ENCODE assay signal across 23 mouse cellular contexts in the genomic region with DNA sequence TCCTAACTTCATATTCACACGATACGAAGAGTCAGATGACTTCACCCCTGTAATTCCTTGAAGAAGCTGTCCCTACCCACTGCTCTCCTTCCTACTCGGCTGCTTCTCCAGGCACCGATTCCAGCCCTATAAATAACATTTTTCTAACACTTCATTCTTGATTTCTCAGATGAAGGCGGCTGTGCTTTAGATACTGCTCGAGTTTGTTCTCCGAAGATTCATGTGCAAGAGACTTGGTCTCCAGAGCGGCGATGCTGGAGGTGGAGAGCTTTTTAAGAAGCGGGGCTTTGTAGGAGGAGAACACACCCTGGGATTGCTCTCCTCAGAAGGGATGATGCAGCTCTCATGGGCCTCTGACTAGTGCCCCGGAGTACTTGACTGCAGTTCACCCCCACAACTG. TPM values are rescaled to one million over a fixed set of nuclear protein-coding genes. Genes with fewer than 3 reads are reported as not detected.
DNase-seq lines count a peak whose midpoint lies in the region; ATAC-seq lines count a peak whose summit lies in the region.
"Had no signal": no experiment of that assay in that cellular context is flagged by ENCODE, and none has a peak within 500 bp of the region (broad histone marks: within the 10 kb centered on the region; RNA-seq: fewer than 3 reads in every experiment).

No protein-coding gene starts in this region.

- no peaks in the 10 kb centered on the region for H3K36me3 ChIP-seq in intestine, embryonic 16.5 days (ENCODE audit: control insufficient read depth, insufficient read depth, low read length)
- H3K36me3 ChIP-seq: heart, embryonic 15.5 days; limb, embryonic 13.5 days; liver, embryonic 12.5 days; midbrain, embryonic 10.5 days had no signal

- ATAC-seq in intestine, embryonic 16.5 days: no peak
- ATAC-seq: forebrain, embryonic 16.5 days; inflammation-experienced regulatory T-cells, adult 6 months; liver, embryonic 12.5 days had no signal

- WGBS in intestine, embryonic 16.5 days: 86% methylated on average over 11 of the region's 11 CpGs

- no peak overlapping the region for H3K4me2 ChIP-seq in intestine, embryonic 16.5 days (ENCODE audit: low read depth, low read length)
- H3K4me2 ChIP-seq: heart, embryonic 15.5 days; hindbrain, embryonic 14.5 days; limb, embryonic 13.5 days; liver, embryonic 12.5 days had no signal

- no peak overlapping the region for H3K9ac ChIP-seq in intestine, embryonic 16.5 days (ENCODE audit: low read depth, low read length)
- H3K9ac ChIP-seq: heart, embryonic 15.5 days; hindbrain, embryonic 14.5 days; limb, embryonic 13.5 days; liver, embryonic 12.5 days had no signal

- peak; percentile 92 for DNase-seq in brain, adult 2 months (ENCODE audit: low read depth, low spot score)
- peak; percentile 83 for DNase-seq in frontal cortex, adult 2 months (ENCODE audit: extremely low spot score in 1 of 2, low spot score in 1 of 2)
- DNase-seq in left cerebral cortex, adult 9 months (ENCODE audit: low spot score in 2 of 2): peak; percentile 75 to 85
- DNase-seq in right cerebral cortex, postnatal 14 days: peak; percentile 34
- DNase-seq in heart, postnatal 36 days: no peak
- DNase-seq in neural tube, embryonic 10.5 days (ENCODE audit: extremely low spot score, low spot score): no peak
- DNase-seq: adrenal gland, adult 2 months; cerebellum, adult 18-20 months; cerebellum, postnatal 25 days; gastrocnemius, adult 2 months; heart, postnatal 4 days; kidney, adult 9 months; kidney, postnatal 14 days; lung, adult 18-20 months; lung, postnatal 10 days had no signal

- H3K27ac ChIP-seq in intestine, embryonic 16.5 days (ENCODE audit: low read length): no peak overlapping the region
- H3K27ac ChIP-seq: gastrocnemius, adult 2 months; heart, embryonic 15.5 days; hindbrain, embryonic 14.5 days; limb, embryonic 13.5 days; liver, embryonic 12.5 days; midbrain, embryonic 10.5 days had no signal

- no peaks in the 10 kb centered on the region for H3K9me3 ChIP-seq in intestine, embryonic 16.5 days (ENCODE audit: control insufficient read depth, low read length)
- H3K9me3 ChIP-seq: heart, embryonic 15.5 days; limb, embryonic 13.5 days; liver, embryonic 12.5 days; midbrain, embryonic 10.5 days had no signal

- H3K27me3 ChIP-seq in intestine, embryonic 16.5 days (replicated peaks; ENCODE audit: control insufficient read depth, insufficient read depth, low read length): no peaks in the 10 kb centered on the region
- H3K27me3 ChIP-seq: heart, embryonic 15.5 days; limb, embryonic 13.5 days; liver, embryonic 12.5 days had no signal

- no peaks in the 10 kb centered on the region for H3K4me1 ChIP-seq in intestine, embryonic 16.5 days (ENCODE audit: control insufficient read depth, insufficient read depth, low read length)
- H3K4me1 ChIP-seq: heart, embryonic 15.5 days; limb, embryonic 13.5 days; liver, embryonic 12.5 days; midbrain, embryonic 10.5 days had no signal

- intact Hi-C loops in heart, postnatal 36 days (cut with DNase I): no loop called here

- H3K4me3 ChIP-seq in intestine, embryonic 16.5 days (ENCODE audit: low read length): no peak overlapping the region
- H3K4me3 ChIP-seq: gastrocnemius, adult 2 months; heart, embryonic 15.5 days; limb, embryonic 13.5 days; liver, embryonic 12.5 days; midbrain, embryonic 10.5 days had no signal

RNA-seq across cellular contexts. Expression of a gene that starts 57.8 kb away (rescaled TPM):
- 73.2 and 83.4 TPM in 2 replicates for polyA plus RNA-seq in frontal cortex, adult 2 months (2012; rRNA removed)
- 10 to 100 TPM; 46.7 to 47.7 TPM for total RNA-seq in heart, postnatal 36 days (2021)
- 277 and 297 TPM in 2 replicates for polyA plus RNA-seq in intestine, embryonic 16.5 days (2015; fragmentation: Nextera tagmentation; extraction: Ambion mirVana)

Comparison
In these comparisons a context has a peak if more than half of its experiments do, and no peak if none do; other contexts are left out.
1. DNase-seq: peak in brain, adult 2 months (single experiment), frontal cortex, adult 2 months (2 of 2), left cerebral cortex, adult 9 months (2 of 2) and right cerebral cortex, postnatal 14 days (single experiment); none in heart, postnatal 36 days (0 of 2) and neural tube, embryonic 10.5 days (single experiment).